Mouse (Mus musculus) urinary bladder, postnatal 36 days (tissue): Measurements from ENCODE around the gene Msrb3.
A peak's percentile ranks its signal among the peaks of the same experiment; 100 is the strongest.
"Not testable (repeated sequence)": the region's sequence is repeated elsewhere in the genome, so short reads cannot be mapped to it uniquely, and the experiment has no call there.

Experiments used
- DNase-seq, 2 experiments: peaks; one replicate each; pipeline ENCODE4 v3.0.0; 2022; ENCODE audit warnings: low spot score in 2 of 2, mixed read lengths in 1 of 2

Msrb3 gene

GRCm38 (mm10) chr10:120751295-120751722 is 147.6 kb downstream of the Msrb3 start:
- peak in 1 of 2 experiments; percentile 31 for DNase-seq

- DNase-seq = not testable (repeated sequence)
Observed at GRCm38 (mm10) chr10:120749556-120749955, 149.3 kb downstream of the Msrb3 start.

GRCm38 (mm10) chr10:120748156-120748555 is 150.7 kb downstream of the Msrb3 start:
- DNase-seq = no peak

GRCm38 (mm10) chr10:120745138-120745856 is 153.6 kb downstream of the Msrb3 start:
- DNase-seq = peak in 1 of 2 experiments; percentile 20

- no peak for DNase-seq
Observed at GRCm38 (mm10) chr10:120744441-120745137, 154.3 kb downstream of the Msrb3 start.

- no peak for DNase-seq
Observed at GRCm38 (mm10) chr10:120736508-120737069, 162.3 kb downstream of the Msrb3 start.

GRCm38 (mm10) chr10:120735722-120736507 is 163.0 kb downstream of the Msrb3 start:
- no peak for DNase-seq

GRCm38 (mm10) chr10:120734364-120734763 is 164.5 kb downstream of the Msrb3 start:
- no peak for DNase-seq
